Mouse (Mus musculus): ENCODE measurements at regions not wholly inside any gene's neighbourhood (a gene's known extent, or its start where the extent isn't known, plus 50 kb on each side); places are given as distances from the start of the nearest gene placed in this dataset.

GRCm38 (mm10) chr1:71887809-71888208 is 234.8 kb upstream of the Fn1 start:
- no peak for ATAC-seq (replicated peaks; ENCODE audit: insufficient number of reproducible peaks, low FRiP score, low TSS enrichment, poor library complexity, severe bottlenecking)

GRCm38 (mm10) chr1:71886903-71887302 is 233.9 kb upstream of the Fn1 start:
- ATAC-seq (replicated peaks; ENCODE audit: insufficient number of reproducible peaks, low FRiP score, low TSS enrichment, poor library complexity, severe bottlenecking) = no peak

GRCm38 (mm10) chr1:71886233-71886632 is 233.2 kb upstream of the Fn1 start:
- no peak for ATAC-seq (replicated peaks; ENCODE audit: insufficient number of reproducible peaks, low FRiP score, low TSS enrichment, poor library complexity, severe bottlenecking)

GRCm38 (mm10) chr1:71881851-71882250 is 228.9 kb upstream of the Fn1 start:
- ATAC-seq (replicated peaks; ENCODE audit: insufficient number of reproducible peaks, low FRiP score, low TSS enrichment, poor library complexity, severe bottlenecking) = no peak

GRCm38 (mm10) chr1:71881191-71881590 is 228.2 kb upstream of the Fn1 start:
- ATAC-seq (replicated peaks; ENCODE audit: insufficient number of reproducible peaks, low FRiP score, low TSS enrichment, poor library complexity, severe bottlenecking) = no peak

- ATAC-seq (replicated peaks; ENCODE audit: insufficient number of reproducible peaks, low FRiP score, low TSS enrichment, poor library complexity, severe bottlenecking) = no peak
Observed at GRCm38 (mm10) chr1:71880480-71880879, 227.5 kb upstream of the Fn1 start.

GRCm38 (mm10) chr1:71876712-71877401 is 223.9 kb upstream of the Fn1 start:
- no peak for ATAC-seq (replicated peaks; ENCODE audit: insufficient number of reproducible peaks, low FRiP score, low TSS enrichment, poor library complexity, severe bottlenecking)

GRCm38 (mm10) chr1:71874037-71874436 is 221.0 kb upstream of the Fn1 start:
- no peak for ATAC-seq (replicated peaks; ENCODE audit: insufficient number of reproducible peaks, low FRiP score, low TSS enrichment, poor library complexity, severe bottlenecking)

- no peak for ATAC-seq (replicated peaks; ENCODE audit: insufficient number of reproducible peaks, low FRiP score, low TSS enrichment, poor library complexity, severe bottlenecking)
Observed at GRCm38 (mm10) chr1:71865670-71866069, 212.7 kb upstream of the Fn1 start.

GRCm38 (mm10) chr1:71864749-71865148 is 211.7 kb upstream of the Fn1 start:
- no peak for ATAC-seq (replicated peaks; ENCODE audit: insufficient number of reproducible peaks, low FRiP score, low TSS enrichment, poor library complexity, severe bottlenecking)

- no peak for ATAC-seq (replicated peaks; ENCODE audit: insufficient number of reproducible peaks, low FRiP score, low TSS enrichment, poor library complexity, severe bottlenecking)
Observed at GRCm38 (mm10) chr1:71853212-71853611, 200.2 kb upstream of the Fn1 start.

GRCm38 (mm10) chr1:71851268-71851667 is 198.3 kb upstream of the Fn1 start:
- no peak for ATAC-seq (replicated peaks; ENCODE audit: insufficient number of reproducible peaks, low FRiP score, low TSS enrichment, poor library complexity, severe bottlenecking)

- ATAC-seq (replicated peaks; ENCODE audit: insufficient number of reproducible peaks, low FRiP score, low TSS enrichment, poor library complexity, severe bottlenecking) = no peak
Observed at GRCm38 (mm10) chr1:71848656-71849055, 195.7 kb upstream of the Fn1 start.

- ATAC-seq (replicated peaks; ENCODE audit: insufficient number of reproducible peaks, low FRiP score, low TSS enrichment, poor library complexity, severe bottlenecking) = no peak
Observed at GRCm38 (mm10) chr1:71844938-71845685, 192.1 kb upstream of the Fn1 start.

GRCm38 (mm10) chr1:71837764-71838163 is 184.8 kb upstream of the Fn1 start:
- no peak for ATAC-seq (replicated peaks; ENCODE audit: insufficient number of reproducible peaks, low FRiP score, low TSS enrichment, poor library complexity, severe bottlenecking)

GRCm38 (mm10) chr1:71837039-71837648 is 184.1 kb upstream of the Fn1 start:
- no peak for ATAC-seq (replicated peaks; ENCODE audit: insufficient number of reproducible peaks, low FRiP score, low TSS enrichment, poor library complexity, severe bottlenecking)

GRCm38 (mm10) chr1:71830379-71830778 is 177.4 kb upstream of the Fn1 start:
- ATAC-seq (replicated peaks; ENCODE audit: insufficient number of reproducible peaks, low FRiP score, low TSS enrichment, poor library complexity, severe bottlenecking) = no peak

GRCm38 (mm10) chr1:71824410-71824809 is 171.4 kb upstream of the Fn1 start:
- no peak for ATAC-seq (replicated peaks; ENCODE audit: insufficient number of reproducible peaks, low FRiP score, low TSS enrichment, poor library complexity, severe bottlenecking)

- ATAC-seq (replicated peaks; ENCODE audit: insufficient number of reproducible peaks, low FRiP score, low TSS enrichment, poor library complexity, severe bottlenecking) = no peak
Observed at GRCm38 (mm10) chr1:71822123-71822522, 169.1 kb upstream of the Fn1 start.

- no peak for ATAC-seq (replicated peaks; ENCODE audit: insufficient number of reproducible peaks, low FRiP score, low TSS enrichment, poor library complexity, severe bottlenecking)
Observed at GRCm38 (mm10) chr1:71821099-71821498, 168.1 kb upstream of the Fn1 start.

Data from monocyte, adult 5-6 weeks (primary cell).